Mouse (Mus musculus) CH12.LX (cell line): Measurements from ENCODE around the gene Fam189a2. TPM values are rescaled to one million over a fixed set of nuclear protein-coding genes. Genes with fewer than 3 reads are reported as not detected.

Source experiments
- DNase-seq: peaks from one replicate; pipeline ENCODE4 v3.0.0-alpha.2; 2013; ENCODE audit errors: extremely low read depth
- H3K27ac ChIP-seq: 2 replicates; pipeline ENCODE4 v1.5.1; 2012; ENCODE audit warnings: low read depth, mild to moderate bottlenecking, control low read depth, moderate library complexity; ENCODE audit not compliant: insufficient read depth
- H3K27me3 ChIP-seq: replicated peaks from 2 replicates; pipeline ENCODE3; 2012; ENCODE audit warnings: inconsistent platforms
- H3K36me3 ChIP-seq, 2 experiments: replicated peaks in 1 of 2; 2 replicates each; pipeline versions ENCODE3 to v1.6.1; 2012; ENCODE audit warnings: inconsistent platforms in 1 of 2, low read length in 1 of 2, mild to moderate bottlenecking in 1 of 2, mixed read lengths in 1 of 2, moderate library complexity in 1 of 2; ENCODE audit not compliant: control insufficient read depth in 1 of 2, insufficient read depth in 1 of 2
- H3K4me1 ChIP-seq, 2 experiments: 2 replicates each; pipeline ENCODE4 v1.6.1; 2012; ENCODE audit warnings: inconsistent platforms in 1 of 2, moderate library complexity in 1 of 2; ENCODE audit not compliant: insufficient read depth in 2 of 2, control insufficient read depth in 1 of 2
- H3K4me2 ChIP-seq: 2 replicates; pipeline ENCODE4 v1.6.1; 2012; ENCODE audit warnings: low read depth, mild to moderate bottlenecking, control low read depth; ENCODE audit not compliant: poor library complexity, insufficient read depth, severe bottlenecking
- H3K4me3 ChIP-seq, 3 experiments: fragments of 150-350 bp in 1 of 3; sonication (generic) in 1 of 3; replicated peaks in 1 of 3; 2 replicates each; pipeline versions ENCODE3 to v1.5.1; 2011 to 2012; ENCODE audit warnings: low read depth in 2 of 3, low read length in 2 of 3, mild to moderate bottlenecking in 2 of 3, moderate library complexity in 2 of 3, control low read depth in 1 of 3, improper control_type of control experiment in 1 of 3, inconsistent platforms in 1 of 3, mixed read lengths in 1 of 3; ENCODE audit not compliant: poor library complexity in 1 of 3
- H3K79me2 ChIP-seq: replicated peaks from 2 replicates; pipeline ENCODE4 v1.6.1; 2012; ENCODE audit warnings: mild to moderate bottlenecking, moderate library complexity; ENCODE audit not compliant: control insufficient read depth, poor library complexity, insufficient read depth, severe bottlenecking; ENCODE audit errors: extremely low read depth
- H3K9ac ChIP-seq: 2 replicates; pipeline ENCODE4 v1.6.1; 2012; ENCODE audit warnings: low read depth, mild to moderate bottlenecking, control low read depth, moderate library complexity; ENCODE audit not compliant: insufficient read depth
- H3K9me3 ChIP-seq: replicated peaks from 2 replicates; pipeline ENCODE3; 2012; ENCODE audit warnings: low read length, inconsistent platforms, mixed read lengths
- BHLHE40 ChIP-seq: IDR thresholded peaks from 2 replicates; pipeline ENCODE4 v1.6.1; 2011; ENCODE audit warnings: mild to moderate bottlenecking, low read depth, low read length, improper control_type of control experiment
- CHD2 ChIP-seq: IDR thresholded peaks from 2 replicates; pipeline ENCODE4 v1.6.1; 2011; ENCODE audit warnings: low read length, improper control_type of control experiment
- E2F4 ChIP-seq: IDR thresholded peaks from 2 replicates; pipeline ENCODE4 v1.6.1; 2011; ENCODE audit warnings: low read depth, low read length, improper control_type of control experiment; ENCODE audit not compliant: insufficient replicate concordance
- ETS1 ChIP-seq: conservative IDR thresholded peaks from 2 replicates; pipeline ENCODE4 v1.6.1; 2012; ENCODE audit warnings: low read depth, mild to moderate bottlenecking, inconsistent platforms, low read length, improper control_type of control experiment, moderate library complexity
- HCFC1 ChIP-seq: IDR thresholded peaks from 2 replicates; pipeline ENCODE4 v1.6.1; 2012; ENCODE audit warnings: low read depth, mild to moderate bottlenecking, inconsistent platforms, low read length, improper control_type of control experiment
- IRF4 ChIP-seq: IDR thresholded peaks from 2 replicates; pipeline ENCODE4 v1.6.1; 2014; ENCODE audit warnings: low read depth, mild to moderate bottlenecking, inconsistent platforms, low read length, improper control_type of control experiment
- JUN ChIP-seq: IDR thresholded peaks from 2 replicates; pipeline ENCODE4 v1.6.1; 2011; ENCODE audit warnings: low read depth, mild to moderate bottlenecking, low read length, improper control_type of control experiment, moderate library complexity; ENCODE audit not compliant: insufficient read depth
- JUND ChIP-seq: conservative IDR thresholded peaks from 2 replicates; pipeline ENCODE4 v1.6.1; 2011; ENCODE audit warnings: low read depth, low read length, improper control_type of control experiment
- KAT2A ChIP-seq: IDR thresholded peaks from 2 replicates; pipeline ENCODE4 v1.6.1; 2012; ENCODE audit warnings: low read length, improper control_type of control experiment, inconsistent platforms; ENCODE audit not compliant: insufficient replicate concordance
- MAFK ChIP-seq: IDR thresholded peaks from 2 replicates; pipeline ENCODE4 v1.6.1; 2011; ENCODE audit warnings: low read length, improper control_type of control experiment; ENCODE audit not compliant: insufficient replicate concordance
- MAX ChIP-seq: IDR thresholded peaks from 2 replicates; pipeline ENCODE4 v1.6.1; 2011; ENCODE audit warnings: low read length, improper control_type of control experiment
- MEF2A ChIP-seq: IDR thresholded peaks from 2 replicates; pipeline ENCODE4 v1.6.1; 2014; ENCODE audit warnings: low read depth, mild to moderate bottlenecking, inconsistent platforms, low read length, improper control_type of control experiment, borderline replicate concordance
- MXI1 ChIP-seq: IDR thresholded peaks from 2 replicates; pipeline ENCODE4 v1.6.1; 2011; ENCODE audit warnings: mild to moderate bottlenecking, low read depth, low read length, improper control_type of control experiment
- MYC ChIP-seq: IDR thresholded peaks from 2 replicates; pipeline ENCODE4 v1.6.1; 2011; ENCODE audit warnings: low read depth, mild to moderate bottlenecking, improper control_type of control experiment, low read length
- NELFE ChIP-seq: IDR thresholded peaks from 2 replicates; pipeline ENCODE4 v1.6.1; 2011; ENCODE audit warnings: low read depth, low read length, improper control_type of control experiment
- PAX5 ChIP-seq: IDR thresholded peaks from 2 replicates; pipeline ENCODE4 v1.6.1; 2012; ENCODE audit warnings: low read length, inconsistent platforms, mixed read lengths
- POLR2A ChIP-seq: IDR thresholded peaks from 2 replicates; pipeline ENCODE4 v1.6.1; 2011; ENCODE audit warnings: low read depth, mild to moderate bottlenecking, improper control_type of control experiment, low read length
- POLR2AphosphoS2 ChIP-seq: IDR thresholded peaks from 2 replicates; pipeline ENCODE4 v1.6.1; 2011; ENCODE audit warnings: low read depth, low read length, improper control_type of control experiment
- RAD21 ChIP-seq: IDR thresholded peaks from 2 replicates; pipeline ENCODE4 v1.6.1; 2011; ENCODE audit warnings: low read depth, mild to moderate bottlenecking, low read length, improper control_type of control experiment, moderate library complexity
- RCOR1 ChIP-seq: conservative IDR thresholded peaks from 2 replicates; pipeline ENCODE4 v1.6.1; 2012; ENCODE audit warnings: low read depth, mild to moderate bottlenecking, inconsistent platforms, low read length, improper control_type of control experiment
- SIN3A ChIP-seq: IDR thresholded peaks from 2 replicates; pipeline ENCODE4 v1.6.1; 2012; ENCODE audit warnings: low read length, improper control_type of control experiment, inconsistent platforms
- SMC3 ChIP-seq: IDR thresholded peaks from 2 replicates; pipeline ENCODE4 v1.6.1; 2011; ENCODE audit warnings: low read depth, low read length, improper control_type of control experiment
- TBP ChIP-seq: conservative IDR thresholded peaks from 2 replicates; pipeline ENCODE4 v1.6.1; 2011; ENCODE audit warnings: low read depth, low read length, improper control_type of control experiment
- UBTF ChIP-seq: IDR thresholded peaks from 2 replicates; pipeline ENCODE4 v1.6.1; 2012; ENCODE audit warnings: low read depth, mild to moderate bottlenecking, inconsistent platforms, low read length, improper control_type of control experiment, moderate library complexity
- USF1 ChIP-seq: IDR thresholded peaks from 2 replicates; pipeline ENCODE4 v1.6.1; 2014; ENCODE audit warnings: low read depth, mild to moderate bottlenecking, inconsistent platforms, low read length, improper control_type of control experiment
- USF2 ChIP-seq: conservative IDR thresholded peaks from 2 replicates; pipeline ENCODE4 v1.6.1; 2011; ENCODE audit warnings: low read depth, low read length, improper control_type of control experiment
- ZC3H11A ChIP-seq: IDR thresholded peaks from 2 replicates; pipeline ENCODE4 v1.6.1; 2012; ENCODE audit warnings: low read depth, mild to moderate bottlenecking, inconsistent platforms, low read length, improper control_type of control experiment
- ZKSCAN1 ChIP-seq: IDR thresholded peaks from 2 replicates; pipeline ENCODE4 v1.6.1; 2012; ENCODE audit warnings: low read depth, inconsistent platforms, low read length, improper control_type of control experiment, borderline replicate concordance
- dilution Hi-C: fragments of 300-500 bp; cut with MboI; formaldehyde crosslinking; loops from 2 replicates; pipeline ENCODE4 v1.14.3; 2020; ENCODE audit warnings: low sequenced_read_pairs; ENCODE audit not compliant: extremely low pct_unique_long_range_greater_than_20kb, extremely low pct_ligation_motif_present
- in situ Hi-C: fragments of 300-500 bp; cut with MboI; formaldehyde crosslinking; loops from 3 replicates; pipeline ENCODE4 v1.14.3; 2019; ENCODE audit warnings: low sequenced_read_pairs, low pct_ligation_motif_present, low pct_unique_long_range_greater_than_20kb, mixed read lengths
- polyA plus RNA-seq: library from polyadenylated mRNA; unstranded; fragments of >175 nt; gene quantifications from 2 replicates; pipeline ENCODE4 v1.2.1, GENCODE M21; 2012; ENCODE audit warnings: low read depth; ENCODE audit not compliant: insufficient read length
- total RNA-seq, 2 experiments: library from RNA; depleted of rRNA; stranded (reverse); fragments of 300-350 nt in 1 of 2; fragments of >200 nt in 1 of 2; gene quantifications; 2 replicates each; pipeline ENCODE4 v1.2.3; 2012 to 2014

The Fam189a2 gene
- total and polyA plus RNA-seq, 3 experiments = not detected

GRCm38 (mm10) chr19:23968125-23968861, 62.5 kb downstream of the Fam189a2 start:
- in situ Hi-C loops = no loop called here
- Histone ChIP-seq H3K27me3 (no peaks in the 10 kb centered on the region), H3K9ac (no peak overlapping the region), H3K27ac (no peak overlapping the region), H3K79me2 (no peaks in the 10 kb centered on the region), H3K36me3 (no peaks in the 10 kb centered on the region), H3K4me1 (no peaks in the 10 kb centered on the region), H3K4me3 (no peak overlapping the region), H3K4me2 (no peak overlapping the region), H3K9me3 (no peaks in the 10 kb centered on the region)
- dilution Hi-C loops = no loop called here
- DNase-seq = no peak
- TF ChIP-seq USF1 (no peak), USF2 (no peak), IRF4 (no peak), JUN (no peak), MXI1 (no peak), MAX (no peak), HCFC1 (no peak), TBP (no peak), SMC3 (no peak), POLR2AphosphoS2 (no peak), KAT2A (no peak), RAD21 (no peak), NELFE (no peak), SIN3A (no peak), CHD2 (no peak), RCOR1 (no peak)

DNA sequence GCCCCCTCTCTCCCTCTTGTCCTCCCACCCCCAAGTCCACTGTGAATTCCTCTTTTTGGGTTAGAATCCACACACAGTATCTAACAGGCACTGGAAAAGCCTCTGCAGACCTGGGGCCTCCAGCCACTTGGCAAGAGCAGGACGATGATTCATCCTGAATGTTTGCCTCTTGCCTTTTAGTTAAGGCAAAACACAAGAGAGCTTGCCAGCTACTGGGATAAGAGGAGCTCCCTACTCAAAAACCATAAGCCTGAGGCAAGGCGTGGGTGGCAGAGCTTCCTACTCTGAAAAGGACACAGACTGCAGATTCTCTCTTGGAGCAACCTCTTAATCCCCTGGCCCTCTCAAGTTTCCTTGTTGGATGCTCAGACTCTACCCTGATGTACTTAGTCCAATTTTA, 63.7 kb downstream of the Fam189a2 start:
- in situ Hi-C loops (no loop called here), dilution Hi-C loops (no loop called here)
- Histone ChIP-seq H3K27ac (no peak overlapping the region), H3K79me2 (no peaks in the 10 kb centered on the region), H3K4me2 (no peak overlapping the region), H3K9me3 (no peaks in the 10 kb centered on the region), H3K4me1 (no peaks in the 10 kb centered on the region), H3K36me3 (no peaks in the 10 kb centered on the region), H3K9ac (no peak overlapping the region), H3K4me3 (no peak overlapping the region), H3K27me3 (no peaks in the 10 kb centered on the region)
- DNase-seq = no peak
- TF ChIP-seq IRF4 = no peak
- no peak for TF ChIP-seq MAFK
- TF ChIP-seq ZC3H11A = no peak
- TF ChIP-seq E2F4 = no peak
- no peak for TF ChIP-seq ZKSCAN1
- no peak for TF ChIP-seq JUND
- no peak for TF ChIP-seq UBTF
- no peak for TF ChIP-seq ETS1
- TF ChIP-seq USF2 = no peak
- no peak for TF ChIP-seq MXI1
- TF ChIP-seq NELFE = no peak
- no peak for TF ChIP-seq MYC
- TF ChIP-seq CHD2 = no peak
- no peak for TF ChIP-seq HCFC1
- TF ChIP-seq MEF2A = no peak
- TF ChIP-seq SIN3A = no peak
- no peak for TF ChIP-seq PAX5
- no peak for TF ChIP-seq BHLHE40
- no peak for TF ChIP-seq POLR2A
- TF ChIP-seq USF1 = no peak
